Mouse (Mus musculus): ENCODE measurements around the gene Tmprss5. TPM values are rescaled to one million over a fixed set of nuclear protein-coding genes. Genes with fewer than 3 reads are reported as not detected.

Tmprss5 gene
- 0.01 and 0.02 TPM in 2 replicates for polyA plus RNA-seq (2012; rRNA removed)

DNA sequence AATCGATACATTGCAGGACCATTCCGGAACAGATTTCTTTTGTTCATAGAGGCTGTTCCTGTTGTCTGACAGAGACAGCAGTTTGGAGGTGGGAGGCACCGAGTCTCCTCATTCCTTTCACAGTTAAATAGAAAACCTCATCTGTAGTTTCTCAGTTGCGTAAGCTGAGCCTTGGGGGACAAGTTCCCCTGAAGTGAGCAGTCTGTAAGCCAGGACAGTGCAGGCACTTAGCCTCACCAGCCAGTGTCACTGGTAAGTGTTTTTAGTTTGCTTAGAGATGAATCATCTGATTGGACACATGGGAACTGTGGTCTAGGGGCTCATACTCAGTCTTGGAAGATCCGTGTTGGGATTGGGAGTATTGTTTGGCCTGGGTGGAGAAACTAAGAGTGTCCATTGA is at the start of gene Tmprss5:
TSS of gene Tmprss5 (plus strand) at position 154 of the 400 bp plus-strand sequence.

DNA sequence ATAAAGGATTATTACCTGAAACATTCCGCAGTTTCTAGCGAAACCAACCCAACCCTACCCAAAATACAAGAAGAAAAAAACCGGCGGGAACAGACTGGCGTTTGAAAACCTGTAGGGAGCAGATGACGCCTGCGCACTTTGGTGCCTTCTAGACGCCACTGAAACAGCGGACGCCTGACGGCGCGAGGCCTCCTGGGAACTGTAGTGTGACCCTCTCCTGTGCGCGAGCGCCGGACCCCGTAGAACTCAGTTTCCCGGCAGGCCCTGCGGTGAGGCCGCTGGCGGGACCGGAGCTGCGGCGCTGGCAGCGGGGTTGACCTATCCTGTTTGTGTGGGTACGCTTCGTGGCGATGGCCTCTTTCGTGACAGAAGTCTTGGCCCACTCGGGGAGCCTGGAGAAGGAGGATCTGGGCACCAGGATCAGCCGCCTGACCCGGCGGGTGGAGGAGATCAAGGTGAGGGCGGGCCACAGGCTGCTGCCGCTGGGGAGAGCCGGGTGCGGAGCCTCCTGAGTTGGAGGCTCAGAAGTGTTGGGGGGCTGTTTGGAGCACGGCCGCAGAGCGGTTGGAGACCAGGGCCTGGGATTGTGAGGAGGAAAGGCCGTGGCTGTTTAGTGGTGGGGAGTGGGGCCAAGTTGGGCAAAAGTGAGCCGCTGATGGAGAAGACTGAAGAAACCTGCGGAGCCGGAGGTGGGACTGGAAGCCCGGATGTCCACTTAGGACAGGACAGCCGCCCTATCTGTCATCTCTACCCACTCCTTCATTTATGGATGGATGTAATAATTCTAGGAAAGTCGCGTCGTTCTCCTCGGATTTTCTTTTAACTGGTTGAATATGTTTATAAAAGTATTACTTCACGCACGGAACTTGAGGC is 25.5 kb upstream of the Tmprss5 start, which contains the start of gene Zw10:
TSS of gene Zw10 (plus strand) at position 281 of the 873 bp plus-strand sequence.

Other genes starting within 250 kb of the Tmprss5 start
- gene Zbtb16, start 245.0 kb upstream of the Tmprss5 start, polyA plus RNA-seq (2012; rRNA removed) = 0.27 and 0.32 TPM in 2 replicates
- 0.01 TPM in 1 of 2 replicates, not detected in the other for gene Htr3a, start 170.2 kb upstream of the Tmprss5 start, polyA plus RNA-seq (2012; rRNA removed)
- not detected in 2 replicates for gene Htr3b, start 116.3 kb upstream of the Tmprss5 start, polyA plus RNA-seq (2012; rRNA removed)
- gene Usp28, start 95.9 kb upstream of the Tmprss5 start, polyA plus RNA-seq (2012; rRNA removed) = 2.6 and 4.2 TPM in 2 replicates
- gene Zw10, start 25.6 kb upstream of the Tmprss5 start, polyA plus RNA-seq (2012; rRNA removed) = 17.3 and 20.4 TPM in 2 replicates
- not detected in 2 replicates for gene Gm4894, start 169.3 kb downstream of the Tmprss5 start, polyA plus RNA-seq (2012; rRNA removed)